Mouse (Mus musculus) neural tube, embryonic 13.5 days (tissue): ENCODE results near the gene Hoxb6. TPM values are rescaled to one million over a fixed set of nuclear protein-coding genes. Genes with fewer than 3 reads are reported as not detected.

Experiments
- ATAC-seq: fragments of 200-750 bp; cut with Nextera tagmentation; 2 replicates; pipeline ENCODE4 v1.8.0; 2017; ENCODE audit warnings: low read depth, mild to moderate bottlenecking, moderate TSS enrichment, moderate library complexity
- H3K27ac ChIP-seq: fragments of 300-500 bp; sonication (generic); replicated peaks from 2 replicates; pipeline ENCODE4 v1.5.1; 2015; ENCODE audit warnings: moderate library complexity, mild to moderate bottlenecking, inconsistent platforms
- H3K27me3 ChIP-seq: fragments of 300-500 bp; sonication (generic); 2 replicates; pipeline ENCODE4 v1.6.1; 2015; ENCODE audit warnings: mild to moderate bottlenecking, inconsistent platforms
- H3K36me3 ChIP-seq: fragments of 300-500 bp; sonication (generic); 2 replicates; pipeline ENCODE4 v1.6.1; 2015; ENCODE audit warnings: mild to moderate bottlenecking, inconsistent platforms
- H3K4me1 ChIP-seq: fragments of 300-500 bp; sonication (generic); replicated peaks from 2 replicates; pipeline ENCODE4 v1.6.1; 2015; ENCODE audit warnings: inconsistent platforms
- H3K4me2 ChIP-seq: fragments of 300-500 bp; sonication (generic); 2 replicates; pipeline ENCODE4 v1.6.1; 2015; ENCODE audit warnings: inconsistent platforms, mild to moderate bottlenecking, moderate library complexity
- H3K4me3 ChIP-seq: fragments of 300-500 bp; sonication (generic); 2 replicates; pipeline ENCODE4 v1.5.1; 2015; ENCODE audit warnings: mild to moderate bottlenecking, inconsistent platforms
- H3K9ac ChIP-seq: fragments of 300-500 bp; sonication (generic); 2 replicates; pipeline ENCODE4 v1.6.1; 2015; ENCODE audit warnings: moderate library complexity, mild to moderate bottlenecking, inconsistent platforms
- H3K9me3 ChIP-seq: fragments of 300-500 bp; sonication (generic); 2 replicates; pipeline ENCODE4 v1.6.1; 2016; ENCODE audit warnings: inconsistent platforms
- WGBS: fragments of 180-500 bp; shearing (Covaris S2); methylation state at CpG from one replicate; pipeline ENCODE4 v1.1.7; 2015; 5-methylcytosine and 5-hydroxymethylcytosine counted together
- polyA plus RNA-seq: library from polyadenylated mRNA; unstranded; fragments of >200 nt; fragmentation: Nextera tagmentation; extraction: Ambion mirVana; gene quantifications from 2 replicates; pipeline ENCODE4 v1.2.1, GENCODE M21; 2015

The Hoxb6 gene
- polyA plus RNA-seq, 1 experiment from 2014 or later: 174 TPM

- H3K4me1 ChIP-seq: peaks cover 100% of the 10 kb centered on the region
- WGBS: 5% methylated on average over 4 of the region's 4 CpGs
- H3K27me3 ChIP-seq: no peaks in the 10 kb centered on the region
- ATAC-seq: no peak
- peaks cover 20% of the 10 kb centered on the region for H3K36me3 ChIP-seq
- peak overlapping the region; percentile 99 for H3K4me3 ChIP-seq
- H3K9ac ChIP-seq: peak overlapping the region; percentile 100
- peak overlapping the region; percentile 100 for H3K27ac ChIP-seq
- H3K9me3 ChIP-seq: no peaks in the 10 kb centered on the region
- peak overlapping the region; percentile 96 for H3K4me2 ChIP-seq
Observed at GRCm38 (mm10) chr11:96309288-96309687, 17.0 kb downstream of the Hoxb6 start.

- peaks cover 100% of the 10 kb centered on the region for H3K4me1 ChIP-seq
- peak overlapping the region; percentile 99 for H3K4me3 ChIP-seq
- H3K27ac ChIP-seq: peak overlapping the region; percentile 100
- H3K27me3 ChIP-seq: no peaks in the 10 kb centered on the region
- H3K4me2 ChIP-seq: peak overlapping the region; percentile 96
- peaks cover 9% of the 10 kb centered on the region for H3K36me3 ChIP-seq
- ATAC-seq: no peak
- peak overlapping the region; percentile 100 for H3K9ac ChIP-seq
- 3% methylated on average over 20 of the region's 20 CpGs for WGBS
- H3K9me3 ChIP-seq: no peaks in the 10 kb centered on the region
Observed at GRCm38 (mm10) chr11:96310183-96310938, 18.1 kb downstream of the Hoxb6 start.

- no peak for ATAC-seq
- no peaks in the 10 kb centered on the region for H3K27me3 ChIP-seq
- peak overlapping the region; percentile 100 for H3K9ac ChIP-seq
- WGBS: 2% methylated on average over 6 of the region's 6 CpGs
- H3K4me1 ChIP-seq: peaks cover 100% of the 10 kb centered on the region
- peak overlapping the region; percentile 99 for H3K4me3 ChIP-seq
- H3K9me3 ChIP-seq: no peaks in the 10 kb centered on the region
- peak overlapping the region; percentile 100 for H3K27ac ChIP-seq
- peaks cover 2% of the 10 kb centered on the region for H3K36me3 ChIP-seq
- peak overlapping the region; percentile 96 for H3K4me2 ChIP-seq
Observed at GRCm38 (mm10) chr11:96311097-96311496, 18.8 kb downstream of the Hoxb6 start.

GRCm38 (mm10) chr11:96311520-96312417 is 19.5 kb downstream of the Hoxb6 start:
- H3K9ac ChIP-seq: peak overlapping the region; percentile 100
- no peaks in the 10 kb centered on the region for H3K36me3 ChIP-seq
- H3K4me1 ChIP-seq: peaks cover 100% of the 10 kb centered on the region
- H3K9me3 ChIP-seq: no peaks in the 10 kb centered on the region
- peak overlapping the region; percentile 100 for H3K27ac ChIP-seq
- under 1% methylated on average over 31 of the region's 31 CpGs for WGBS
- peak overlapping the region; percentile 99 for H3K4me3 ChIP-seq
- H3K27me3 ChIP-seq: no peaks in the 10 kb centered on the region
- H3K4me2 ChIP-seq: peak overlapping the region; percentile 96
- peak; percentile 59 for ATAC-seq

GRCm38 (mm10) chr11:96313134-96313533 is 20.9 kb downstream of the Hoxb6 start:
- peak overlapping the region; percentile 96 for H3K4me2 ChIP-seq
- no peak for ATAC-seq

GRCm38 (mm10) chr11:96313806-96314428 is 21.6 kb downstream of the Hoxb6 start:
- H3K27me3 ChIP-seq: no peaks in the 10 kb centered on the region
- H3K36me3 ChIP-seq: no peaks in the 10 kb centered on the region
- peaks cover 94% of the 10 kb centered on the region for H3K4me1 ChIP-seq
- peak overlapping the region; percentile 96 for H3K4me2 ChIP-seq
- peak overlapping the region; percentile 100 for H3K9ac ChIP-seq
- WGBS: 3% methylated on average over 12 of the region's 12 CpGs
- no peaks in the 10 kb centered on the region for H3K9me3 ChIP-seq
- peak overlapping the region; percentile 100 for H3K27ac ChIP-seq
- no peak for ATAC-seq
- H3K4me3 ChIP-seq: peak overlapping the region; percentile 99

More at GRCm38 (mm10) chr11:96313134-96313533, 20.9 kb downstream of the Hoxb6 start:
- peak overlapping the region; percentile 100 for H3K27ac ChIP-seq
- peak overlapping the region; percentile 100 for H3K9ac ChIP-seq
- H3K4me1 ChIP-seq: peaks cover 100% of the 10 kb centered on the region
- H3K4me3 ChIP-seq: peak overlapping the region; percentile 99
- H3K36me3 ChIP-seq: no peaks in the 10 kb centered on the region
- 14% methylated on average over 2 of the region's 2 CpGs for WGBS
- H3K9me3 ChIP-seq: no peaks in the 10 kb centered on the region
- no peaks in the 10 kb centered on the region for H3K27me3 ChIP-seq

- WGBS: under 1% methylated on average over 34 of the region's 34 CpGs
- H3K27ac ChIP-seq: peak overlapping the region; percentile 100
- H3K36me3 ChIP-seq: no peaks in the 10 kb centered on the region
- peak overlapping the region; percentile 100 for H3K9ac ChIP-seq
- H3K27me3 ChIP-seq: no peaks in the 10 kb centered on the region
- peak overlapping the region; percentile 96 for H3K4me2 ChIP-seq
- no peaks in the 10 kb centered on the region for H3K9me3 ChIP-seq
- H3K4me1 ChIP-seq: peaks cover 89% of the 10 kb centered on the region
- no peak for ATAC-seq
- H3K4me3 ChIP-seq: peak overlapping the region; percentile 99
Observed at GRCm38 (mm10) chr11:96314671-96315343, 22.5 kb downstream of the Hoxb6 start.

- H3K4me2 ChIP-seq: peak overlapping the region; percentile 96
- H3K27ac ChIP-seq: peak overlapping the region; percentile 100
- H3K4me1 ChIP-seq: peaks cover 89% of the 10 kb centered on the region
- ATAC-seq: no peak
- H3K4me3 ChIP-seq: peak overlapping the region; percentile 99
- 2% methylated on average over 5 of the region's 5 CpGs for WGBS
- peak overlapping the region; percentile 100 for H3K9ac ChIP-seq
- no peaks in the 10 kb centered on the region for H3K27me3 ChIP-seq
- no peaks in the 10 kb centered on the region for H3K9me3 ChIP-seq
- H3K36me3 ChIP-seq: no peaks in the 10 kb centered on the region
Observed at GRCm38 (mm10) chr11:96315344-96315681, 23.0 kb downstream of the Hoxb6 start.

GRCm38 (mm10) chr11:96316696-96317607 is 24.7 kb downstream of the Hoxb6 start:
- ATAC-seq: no peak
- peak overlapping the region; percentile 96 for H3K4me2 ChIP-seq
- H3K27ac ChIP-seq: peak overlapping the region; percentile 100
- H3K9ac ChIP-seq: peak overlapping the region; percentile 100
- WGBS: 4% methylated on average over 18 of the region's 18 CpGs
- H3K36me3 ChIP-seq: peaks cover 7% of the 10 kb centered on the region; the same call in 1 of the 2 replicates
- no peaks in the 10 kb centered on the region for H3K9me3 ChIP-seq
- H3K4me3 ChIP-seq: peak overlapping the region; percentile 99
- H3K4me1 ChIP-seq: peaks cover 89% of the 10 kb centered on the region
- H3K27me3 ChIP-seq: no peaks in the 10 kb centered on the region

GRCm38 (mm10) chr11:96317608-96318367 is 25.5 kb downstream of the Hoxb6 start, which contains the start of gene Hoxb4:
TSS of gene Hoxb4 (plus strand) at chr11:96318267.
- H3K4me2 ChIP-seq: peak within 1 kb of the TSS; percentile 96
- peak within 1 kb of the TSS; percentile 99 for H3K4me3 ChIP-seq
- no peaks in the 10 kb centered on the region for H3K27me3 ChIP-seq
- peak within 1 kb of the TSS; percentile 100 for H3K9ac ChIP-seq
- 0 out of 2 replicates have a peak, but pooled peaks have one; percentile 3 for ATAC-seq
- no peaks in the 10 kb centered on the region for H3K9me3 ChIP-seq
- H3K36me3 ChIP-seq: peaks cover 7% of the 10 kb centered on the region; the same call in 1 of the 2 replicates
- H3K27ac ChIP-seq: peak within 1 kb of the TSS; percentile 100
- WGBS: 1% methylated on average over 28 of the region's 28 CpGs
- H3K4me1 ChIP-seq: peaks cover 89% of the 10 kb centered on the region
